Mouse (Mus musculus): ENCODE results near the gene Fezf1. TPM values are rescaled to one million over a fixed set of nuclear protein-coding genes. Genes with fewer than 3 reads are reported as not detected.

Gene Fezf1
- polyA plus RNA-seq, 1 experiment from 2014 or later: 1.9 TPM

GRCm38 (mm10) chr6:23249616-23250287, 1.6 kb upstream of the Fezf1 start:
- Histone ChIP-seq H3K4me2 (peak overlapping the region; percentile 51), H3K9ac (ENCODE audit: low read length) (0 out of 2 replicates have a peak overlapping the region, but pooled peaks have one; percentile 7), H3K4me3 (ENCODE audit: low read depth, low read length) (peak overlapping the region; percentile 36), H3K4me1 (ENCODE audit: control insufficient read depth, insufficient read depth, low read length) (peaks cover 15% of the 10 kb centered on the region), H3K27me3 (ENCODE audit: control insufficient read depth, insufficient read depth, low read length) (peaks cover 90% of the 10 kb centered on the region), H3K27ac (ENCODE audit: low read depth, low read length) (0 out of 2 replicates have a peak overlapping the region, but pooled peaks have one; percentile 15), H3K9me3 (ENCODE audit: control insufficient read depth, low read length) (no peaks in the 10 kb centered on the region), H3K36me3 (ENCODE audit: control insufficient read depth, insufficient read depth, low read length) (no peaks in the 10 kb centered on the region)
- peak; percentile 97 for DNase-seq (ENCODE audit: low spot score, missing footprints)
- 1% methylated on average over 29 of the region's 29 CpGs for WGBS
- peak; percentile 56 for ATAC-seq (ENCODE audit: low FRiP score)

GRCm38 (mm10) chr6:23249053-23249401, 865 bp upstream of the Fezf1 start:
- peak overlapping the region; percentile 36 for H3K4me3 ChIP-seq (ENCODE audit: low read depth, low read length)
- H3K27ac ChIP-seq (ENCODE audit: low read depth, low read length): no peak overlapping the region
- DNase-seq (ENCODE audit: low spot score, missing footprints) (no peak), ATAC-seq (ENCODE audit: low FRiP score) (peak; percentile 14; the same call in 1 of the 2 replicates)
- no peaks in the 10 kb centered on the region for H3K9me3 ChIP-seq (ENCODE audit: control insufficient read depth, low read length)
- H3K4me2 ChIP-seq: peak overlapping the region; percentile 51
- H3K9ac ChIP-seq (ENCODE audit: low read length): no peak overlapping the region
- H3K27me3 ChIP-seq (ENCODE audit: control insufficient read depth, insufficient read depth, low read length): peaks cover 90% of the 10 kb centered on the region
- H3K4me1 ChIP-seq (ENCODE audit: control insufficient read depth, insufficient read depth, low read length): peaks cover 15% of the 10 kb centered on the region
- WGBS: under 1% methylated on average over 24 of the region's 24 CpGs
- no peaks in the 10 kb centered on the region for H3K36me3 ChIP-seq (ENCODE audit: control insufficient read depth, insufficient read depth, low read length)

GRCm38 (mm10) chr6:23247512-23248312, 450 bp downstream of the Fezf1 start:
- DNase-seq (ENCODE audit: low spot score, missing footprints): peak; percentile 97
- WGBS: under 1% methylated on average over 61 of the region's 61 CpGs
- Histone ChIP-seq H3K9me3 (ENCODE audit: control insufficient read depth, low read length) (no peaks in the 10 kb centered on the region), H3K9ac (ENCODE audit: low read length) (peak overlapping the region; percentile 25; the same call in 1 of the 2 replicates), H3K36me3 (ENCODE audit: control insufficient read depth, insufficient read depth, low read length) (no peaks in the 10 kb centered on the region), H3K27me3 (ENCODE audit: control insufficient read depth, insufficient read depth, low read length) (peaks cover 90% of the 10 kb centered on the region), H3K4me1 (ENCODE audit: control insufficient read depth, insufficient read depth, low read length) (peaks cover 11% of the 10 kb centered on the region), H3K27ac (ENCODE audit: low read depth, low read length) (no peak overlapping the region), H3K4me3 (ENCODE audit: low read depth, low read length) (peak overlapping the region; percentile 26), H3K4me2 (peak overlapping the region; percentile 25)
- ATAC-seq (ENCODE audit: low FRiP score): peak; percentile 28

- peak; percentile 95 for DNase-seq (ENCODE audit: low spot score, missing footprints)
- Histone ChIP-seq H3K4me2 (peak overlapping the region; percentile 25), H3K9ac (ENCODE audit: low read length) (no peak overlapping the region; the same call in 1 of the 2 replicates), H3K36me3 (ENCODE audit: control insufficient read depth, insufficient read depth, low read length) (no peaks in the 10 kb centered on the region), H3K4me3 (ENCODE audit: low read depth, low read length) (peak overlapping the region; percentile 26), H3K27me3 (ENCODE audit: control insufficient read depth, insufficient read depth, low read length) (peaks cover 91% of the 10 kb centered on the region), H3K4me1 (ENCODE audit: control insufficient read depth, insufficient read depth, low read length) (peaks cover 11% of the 10 kb centered on the region), H3K9me3 (ENCODE audit: control insufficient read depth, low read length) (no peaks in the 10 kb centered on the region), H3K27ac (ENCODE audit: low read depth, low read length) (no peak overlapping the region)
- under 1% methylated on average over 23 of the region's 23 CpGs for WGBS
- ATAC-seq (ENCODE audit: low FRiP score): no peak
Measured at GRCm38 (mm10) chr6:23246790-23247511, 1.2 kb downstream of the Fezf1 start.

- Histone ChIP-seq H3K9ac (ENCODE audit: low read length) (no peak overlapping the region; the same call in 1 of the 2 replicates), H3K4me3 (ENCODE audit: low read depth, low read length) (0 out of 2 replicates have a peak overlapping the region, but pooled peaks have one; percentile 26), H3K4me2 (no peak overlapping the region), H3K36me3 (ENCODE audit: control insufficient read depth, insufficient read depth, low read length) (no peaks in the 10 kb centered on the region), H3K9me3 (ENCODE audit: control insufficient read depth, low read length) (no peaks in the 10 kb centered on the region), H3K4me1 (ENCODE audit: control insufficient read depth, insufficient read depth, low read length) (peaks cover 11% of the 10 kb centered on the region), H3K27me3 (ENCODE audit: control insufficient read depth, insufficient read depth, low read length) (peaks cover 93% of the 10 kb centered on the region), H3K27ac (ENCODE audit: low read depth, low read length) (no peak overlapping the region)
- WGBS: 4% methylated on average over 17 of the region's 17 CpGs
- DNase-seq (ENCODE audit: low spot score, missing footprints) (peak; percentile 91), ATAC-seq (ENCODE audit: low FRiP score) (no peak)
Measured at GRCm38 (mm10) chr6:23246061-23246789, 1.9 kb downstream of the Fezf1 start.

- under 1% methylated on average over 23 of the region's 23 CpGs for WGBS
- Histone ChIP-seq H3K27me3 (ENCODE audit: control insufficient read depth, insufficient read depth, low read length) (peaks cover 97% of the 10 kb centered on the region), H3K4me1 (ENCODE audit: control insufficient read depth, insufficient read depth, low read length) (peaks cover 11% of the 10 kb centered on the region), H3K4me3 (ENCODE audit: low read depth, low read length) (peak overlapping the region; percentile 14; the same call in 1 of the 2 replicates), H3K9ac (ENCODE audit: low read length) (no peak overlapping the region), H3K36me3 (ENCODE audit: control insufficient read depth, insufficient read depth, low read length) (no peaks in the 10 kb centered on the region), H3K9me3 (ENCODE audit: control insufficient read depth, low read length) (no peaks in the 10 kb centered on the region), H3K4me2 (no peak overlapping the region), H3K27ac (ENCODE audit: low read depth, low read length) (no peak overlapping the region)
- DNase-seq (ENCODE audit: low spot score, missing footprints) (peak; percentile 95), ATAC-seq (ENCODE audit: low FRiP score) (peak; percentile 29; the same call in 1 of the 2 replicates)
Measured at GRCm38 (mm10) chr6:23245545-23246011, 2.6 kb downstream of the Fezf1 start.

- H3K4me1 ChIP-seq (ENCODE audit: control insufficient read depth, insufficient read depth, low read length): peaks cover 11% of the 10 kb centered on the region
- DNase-seq (ENCODE audit: low spot score, missing footprints): peak; percentile 90
- H3K27ac ChIP-seq (ENCODE audit: low read depth, low read length): no peak overlapping the region
- ATAC-seq (ENCODE audit: low FRiP score): no peak
- H3K36me3 ChIP-seq (ENCODE audit: control insufficient read depth, insufficient read depth, low read length): no peaks in the 10 kb centered on the region
- H3K9me3 ChIP-seq (ENCODE audit: control insufficient read depth, low read length): no peaks in the 10 kb centered on the region
- WGBS: 15% methylated on average over 9 of the region's 9 CpGs
- no peak overlapping the region for H3K9ac ChIP-seq (ENCODE audit: low read length)
- no peak overlapping the region for H3K4me3 ChIP-seq (ENCODE audit: low read depth, low read length)
- no peak overlapping the region for H3K4me2 ChIP-seq
- peaks cover 92% of the 10 kb centered on the region for H3K27me3 ChIP-seq (ENCODE audit: control insufficient read depth, insufficient read depth, low read length)
Measured at GRCm38 (mm10) chr6:23245121-23245520, 3.0 kb downstream of the Fezf1 start.

Data from midbrain, embryonic 11.5 days (tissue).